Mouse (Mus musculus) monocyte, adult 59 days (primary cell): ENCODE results near the gene Atg4c. TPM values are rescaled to one million over a fixed set of nuclear protein-coding genes. Genes with fewer than 3 reads are reported as not detected.

Source experiments
- total RNA-seq, 2 experiments: library from RNA; stranded (reverse); gene quantifications; one replicate each; pipeline ENCODE4 v1.2.4; 2023

The Atg4c gene
- 10 to 100 TPM; 27.2 to 29.2 TPM for total RNA-seq

DNA sequence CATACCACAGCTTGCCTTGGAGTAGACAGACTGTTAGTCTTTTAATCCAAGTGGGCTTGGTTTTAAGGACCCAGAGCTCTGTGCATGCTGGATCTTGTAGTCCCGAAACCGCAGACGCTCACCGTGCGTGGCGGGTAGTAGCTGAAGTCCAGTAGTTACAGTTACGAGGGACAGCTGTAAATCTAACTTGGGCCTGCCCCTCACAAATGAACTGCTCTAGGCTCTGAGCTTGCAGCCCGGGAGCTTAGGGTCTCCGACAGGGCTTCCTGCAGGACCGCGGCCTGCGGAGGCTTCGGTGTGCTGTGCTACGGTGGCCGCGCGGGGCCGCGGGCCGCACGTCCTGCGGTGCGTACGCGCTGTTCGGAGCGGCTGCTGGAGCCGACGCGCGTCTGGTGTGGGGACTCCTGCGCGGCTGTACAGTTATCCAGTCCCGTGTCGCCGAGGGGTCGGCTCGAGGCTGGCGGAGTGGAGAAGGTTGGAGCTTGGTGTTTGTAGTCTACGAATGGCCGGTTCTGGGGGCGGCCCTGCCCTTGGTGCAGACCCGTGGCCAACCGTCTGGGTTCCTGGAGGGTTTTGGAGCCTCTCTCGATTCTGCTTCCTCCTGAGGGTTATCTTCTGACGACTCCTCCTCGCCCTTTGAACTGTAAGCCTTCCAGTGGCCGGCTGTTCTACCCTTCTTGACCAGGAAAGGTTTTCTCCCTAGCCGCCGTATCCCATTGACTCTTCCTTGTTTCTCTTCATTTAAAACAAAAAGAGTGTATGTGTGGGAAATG is at the start of gene Atg4c:
Gene Atg4c (plus strand): TSS at position 125 of the 773 bp plus-strand sequence.

Other genes with a start within 250 kb of the Atg4c start
- 1 to 10 TPM; 1.0 to 1.1 TPM for gene Angptl3, start 163.0 kb upstream of the Atg4c start, total RNA-seq
- 10 to 100 TPM; 30.9 to 36.0 TPM for gene Dock7, start 73.0 kb upstream of the Atg4c start, total RNA-seq
- 1 to 10 TPM; 2.6 to 3.0 TPM for gene Gm12689, start 102.0 kb downstream of the Atg4c start, total RNA-seq